Mouse (Mus musculus): ENCODE data around the gene Atp11b.

Atp11b gene

GRCm38 (mm10) chr3:35764637-35765617 is 11.0 kb downstream of the Atp11b start:
- DNase-seq (ENCODE audit: low spot score in 2 of 2), result no peak

DNA sequence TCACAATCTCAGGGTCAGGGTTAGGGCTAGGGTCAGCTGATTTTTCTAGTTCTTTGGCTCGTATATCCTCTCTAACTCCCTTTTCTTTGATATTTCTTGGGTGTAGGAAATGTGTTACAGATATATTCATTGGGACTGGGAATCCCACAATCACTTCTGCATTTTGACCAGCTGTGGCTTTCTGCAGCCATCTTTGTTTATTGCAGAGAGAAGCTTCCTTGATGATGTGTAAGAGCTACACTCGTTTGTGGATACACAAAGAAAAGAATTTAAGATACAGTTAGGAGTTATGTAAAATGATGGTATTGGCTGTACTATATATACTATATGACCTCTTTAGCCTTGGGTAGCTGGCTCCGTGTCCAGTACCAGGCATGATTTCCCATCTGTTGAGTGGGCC is 25.8 kb downstream of the Atp11b start:
- no peak for DNase-seq (ENCODE audit: low spot score in 2 of 2)

GRCm38 (mm10) chr3:35802040-35802439 is 48.1 kb downstream of the Atp11b start:
- no peak for DNase-seq (ENCODE audit: low spot score in 2 of 2)

GRCm38 (mm10) chr3:35819887-35820286 is 66.0 kb downstream of the Atp11b start:
- DNase-seq (ENCODE audit: low spot score in 2 of 2), result no peak

DNA sequence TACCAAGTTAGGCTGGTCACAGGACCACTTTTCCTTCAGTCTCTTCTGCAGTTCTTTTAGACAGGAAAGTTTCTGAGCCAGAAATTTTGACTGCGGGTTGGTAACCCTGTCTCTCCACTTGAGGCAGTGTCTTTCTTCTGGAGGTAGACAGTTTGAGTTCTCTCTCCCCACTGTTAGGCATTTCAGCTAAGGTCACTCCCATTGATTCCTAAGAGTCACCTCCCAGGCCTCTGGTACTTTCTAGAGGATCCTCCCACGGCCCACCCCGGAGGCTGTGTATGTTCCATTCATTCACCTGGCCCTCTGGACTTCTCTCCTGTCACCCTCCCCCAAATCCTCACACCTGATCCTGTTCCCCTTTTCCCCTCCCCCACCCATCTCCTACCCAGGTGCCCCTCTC is 68.1 kb downstream of the Atp11b start:
- DNase-seq (ENCODE audit: low spot score in 2 of 2), result no peak

DNA sequence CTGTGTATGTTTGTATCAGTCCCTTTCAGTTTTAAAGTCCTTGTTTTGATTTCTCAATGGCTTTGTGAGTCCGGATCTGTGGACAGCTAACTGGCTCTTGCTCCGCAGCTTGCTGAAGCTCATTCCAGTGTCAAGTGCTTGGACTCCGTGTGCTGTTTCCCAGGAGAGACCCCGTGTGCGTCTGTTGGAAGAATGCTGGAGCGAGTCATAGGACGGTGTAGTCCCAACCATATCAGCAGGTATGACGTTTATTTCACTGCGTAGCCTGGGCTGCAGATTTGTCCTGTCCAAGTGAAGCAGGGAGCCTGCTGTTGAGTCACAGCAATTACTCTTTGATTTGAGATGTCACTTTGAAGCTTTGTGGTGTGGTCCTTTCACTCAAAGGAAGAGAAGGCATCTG is 95.4 kb downstream of the Atp11b start:
- DNase-seq (ENCODE audit: low spot score in 2 of 2), result no peak

DNA sequence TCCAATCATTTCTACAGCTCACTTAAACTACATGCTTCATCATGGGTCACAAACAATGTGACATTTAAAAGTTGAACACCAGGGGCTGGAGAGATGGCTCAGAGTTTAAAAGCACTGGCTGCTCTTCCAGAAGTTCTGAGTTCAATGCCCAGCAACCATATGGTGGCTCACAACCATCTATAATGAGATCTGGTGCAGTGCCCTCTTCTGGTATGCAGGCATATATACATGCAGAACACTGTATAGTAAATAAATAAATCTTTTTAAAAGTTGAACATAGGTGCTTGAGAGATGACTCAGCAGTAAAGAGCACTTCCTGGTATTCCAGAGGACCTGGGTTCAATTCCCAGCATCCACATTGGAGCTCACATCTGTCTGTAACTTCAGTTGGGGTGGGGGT is 129.4 kb downstream of the Atp11b start:
- DNase-seq (ENCODE audit: low spot score in 2 of 2), result no peak

GRCm38 (mm10) chr3:35889531-35889930 is 135.6 kb downstream of the Atp11b start:
- DNase-seq (ENCODE audit: low spot score in 2 of 2), result no peak

GRCm38 (mm10) chr3:35891123-35891522 is 137.2 kb downstream of the Atp11b start:
- no peak for DNase-seq (ENCODE audit: low spot score in 2 of 2)

DNA sequence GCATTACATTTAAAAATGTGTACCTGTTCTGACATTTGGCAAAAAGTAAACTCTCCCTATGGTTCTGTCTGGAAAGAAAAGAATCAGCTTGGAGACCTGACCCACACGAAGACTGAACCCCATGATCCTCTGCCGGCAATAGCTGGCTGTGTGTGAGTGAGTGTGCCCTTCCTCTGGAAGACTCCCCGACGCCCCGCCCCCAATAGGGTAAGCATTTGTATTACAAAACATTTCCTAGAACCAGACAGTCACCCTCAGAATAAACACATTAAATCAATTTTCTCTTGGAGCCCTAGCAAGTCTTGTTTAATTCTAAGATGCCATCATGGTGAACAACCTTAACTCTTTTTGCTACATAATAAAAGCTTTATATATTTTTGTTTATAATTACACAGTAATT is 139.2 kb downstream of the Atp11b start:
- DNase-seq (ENCODE audit: low spot score in 2 of 2), result no peak

DNA sequence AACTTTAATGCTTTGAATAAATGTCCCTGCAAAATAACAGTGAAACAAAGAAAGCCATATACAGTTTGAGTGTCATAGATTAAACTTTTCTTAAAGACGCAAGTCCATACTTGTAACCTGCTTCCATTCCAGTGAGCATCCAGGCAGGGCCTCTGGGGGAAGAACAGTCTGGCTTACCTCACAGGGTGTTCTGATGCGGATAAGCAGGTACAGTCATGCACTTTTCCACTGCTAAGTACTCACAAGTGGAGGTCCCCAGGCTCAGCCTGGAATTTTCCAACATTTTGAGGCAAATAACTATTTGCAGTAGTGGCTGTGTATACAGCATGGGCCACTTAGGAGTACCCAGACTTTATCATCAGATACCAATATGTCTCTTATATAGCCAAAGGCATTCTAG is 144.0 kb downstream of the Atp11b start:
- DNase-seq (ENCODE audit: low spot score in 2 of 2), result no peak

- DNase-seq (ENCODE audit: low spot score in 2 of 2), result no peak
Observed at GRCm38 (mm10) chr3:35899109-35899508, 145.2 kb downstream of the Atp11b start.

GRCm38 (mm10) chr3:35900555-35901204 is 146.8 kb downstream of the Atp11b start:
- DNase-seq (ENCODE audit: low spot score in 2 of 2), result no peak
